Mouse (Mus musculus) MN1 (cell line): Measurements from ENCODE around the gene Auh.

ENCODE experiments used
- DNase-seq: peaks from one replicate; pipeline ENCODE4 v3.0.0-alpha.2; 2016; ENCODE audit warnings: low spot score

Auh gene

DNA sequence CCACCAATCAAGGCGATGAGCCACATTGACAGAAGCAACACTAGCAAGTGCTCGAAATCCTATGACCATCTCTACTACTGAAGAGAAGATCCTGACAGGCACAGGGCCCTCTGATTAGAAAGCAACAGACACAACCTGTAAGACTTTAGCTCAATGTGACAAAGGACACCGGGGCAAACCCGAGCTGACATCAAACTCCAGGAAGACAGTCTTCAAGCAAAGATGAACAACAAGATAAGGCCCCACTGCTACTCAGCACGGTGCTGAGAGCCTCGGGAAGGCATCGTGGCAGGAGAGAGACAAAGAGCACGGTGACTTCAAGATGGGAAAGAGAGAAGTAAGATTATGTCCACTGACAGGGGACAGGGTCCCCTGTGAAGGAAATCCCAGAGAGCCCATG is 7.5 kb downstream of the Auh start:
- no peak for DNase-seq

DNA sequence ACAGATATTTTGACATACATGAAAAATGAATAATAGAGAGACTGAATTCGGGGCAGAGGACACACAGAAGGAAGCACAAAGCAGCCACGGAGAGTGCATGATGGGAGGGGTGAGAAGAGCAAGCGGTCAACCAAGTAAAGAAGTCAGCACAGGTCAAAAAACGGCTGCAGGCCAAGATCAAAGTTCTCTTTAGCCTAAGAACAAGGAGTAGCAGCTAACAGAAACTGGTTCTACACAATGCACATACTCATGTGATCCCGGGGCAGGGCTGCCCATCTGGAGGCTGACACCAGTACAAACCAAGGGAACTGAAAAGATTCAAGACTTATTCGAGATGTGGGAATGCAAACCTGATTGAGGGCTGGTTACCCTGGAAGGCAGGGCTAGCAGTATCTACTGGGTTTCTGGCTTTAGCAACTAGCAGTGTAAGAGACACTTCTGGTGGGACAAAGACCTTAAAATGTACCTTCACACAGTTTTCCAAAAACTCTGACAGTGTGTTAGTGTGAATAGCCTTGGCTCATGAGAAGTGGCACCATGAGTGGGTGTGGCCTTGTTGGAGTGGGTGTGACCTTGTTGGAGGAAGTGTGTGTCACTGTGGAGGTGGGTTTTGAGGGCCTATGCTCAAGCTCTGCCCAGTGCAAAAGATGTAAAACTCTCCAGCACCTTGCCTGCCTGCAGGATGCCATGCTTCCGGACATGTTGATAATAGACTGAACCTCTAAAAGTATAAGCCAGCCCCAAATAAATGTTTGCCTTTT is 8.2 kb downstream of the Auh start:
- no peak for DNase-seq

DNA sequence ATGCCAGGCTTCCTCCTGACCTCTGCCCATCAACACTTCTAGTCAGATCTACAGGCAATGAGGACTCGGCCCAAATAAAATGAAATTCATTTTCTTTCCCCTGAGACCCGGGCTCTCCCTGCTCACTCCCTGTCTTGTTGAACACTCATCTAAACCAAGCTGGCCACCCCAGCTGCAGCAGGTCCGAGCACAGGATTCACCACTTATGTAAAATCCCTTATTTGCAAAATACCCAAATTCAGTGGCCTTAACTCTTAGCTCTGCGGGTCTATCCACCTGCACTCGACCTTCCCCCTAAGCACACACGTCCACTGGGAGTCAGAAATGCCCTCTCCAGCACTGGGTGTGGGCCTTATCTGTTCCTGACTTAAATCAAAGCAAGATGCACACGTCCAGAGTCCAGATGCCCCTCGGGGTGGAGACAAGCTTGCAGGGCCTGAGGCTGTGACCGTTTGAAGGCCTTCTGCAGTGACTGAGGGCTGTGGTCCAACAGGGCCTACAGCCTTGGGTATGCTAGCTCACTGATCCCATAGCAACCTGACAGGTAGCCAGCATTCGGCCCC is 9.6 kb downstream of the Auh start:
- DNase-seq, result peak; percentile 46

DNA sequence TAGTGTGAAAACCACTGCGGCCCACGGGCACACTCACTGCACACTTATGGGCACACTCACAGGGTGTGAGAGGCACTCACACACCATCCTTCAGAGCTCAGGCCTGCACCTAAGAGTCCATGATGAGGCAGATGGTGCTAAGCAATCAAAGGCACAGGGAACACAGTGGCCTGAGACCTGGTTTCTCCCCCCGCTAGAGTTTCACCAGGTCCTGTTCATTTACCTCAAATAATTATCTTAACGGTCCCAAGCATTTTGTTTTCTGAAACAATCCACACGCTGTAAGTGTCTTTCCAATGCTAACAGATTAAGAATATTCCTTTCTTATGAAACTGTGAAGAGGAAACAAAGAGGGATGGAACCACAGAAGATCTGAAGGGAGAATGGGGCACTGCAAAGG is 11.1 kb downstream of the Auh start:
- DNase-seq, result no peak

DNA sequence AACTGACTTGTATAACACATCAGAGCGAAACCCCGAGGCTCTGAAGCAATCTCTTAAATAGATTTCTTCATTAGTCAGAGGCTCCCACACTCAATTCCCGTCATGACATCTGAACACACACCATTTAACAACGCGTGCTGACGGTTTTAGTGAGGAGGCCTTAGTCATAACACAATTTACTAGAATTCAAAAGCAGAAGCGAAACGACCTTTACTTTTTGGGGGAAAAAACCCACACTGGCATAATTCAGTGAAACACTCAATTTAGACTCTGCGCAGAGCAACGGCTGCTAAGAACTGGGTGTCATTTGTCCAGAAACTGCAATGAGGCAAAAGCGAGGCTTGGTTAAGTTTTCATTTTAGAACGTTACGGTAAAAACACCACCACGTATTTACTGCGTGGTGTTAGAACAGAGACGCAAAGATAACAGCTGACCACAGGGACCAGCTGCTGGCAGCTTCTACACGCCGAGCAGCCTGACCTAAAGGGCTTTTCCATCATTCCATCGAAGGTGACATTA is 14.8 kb downstream of the Auh start:
- no peak for DNase-seq

DNA sequence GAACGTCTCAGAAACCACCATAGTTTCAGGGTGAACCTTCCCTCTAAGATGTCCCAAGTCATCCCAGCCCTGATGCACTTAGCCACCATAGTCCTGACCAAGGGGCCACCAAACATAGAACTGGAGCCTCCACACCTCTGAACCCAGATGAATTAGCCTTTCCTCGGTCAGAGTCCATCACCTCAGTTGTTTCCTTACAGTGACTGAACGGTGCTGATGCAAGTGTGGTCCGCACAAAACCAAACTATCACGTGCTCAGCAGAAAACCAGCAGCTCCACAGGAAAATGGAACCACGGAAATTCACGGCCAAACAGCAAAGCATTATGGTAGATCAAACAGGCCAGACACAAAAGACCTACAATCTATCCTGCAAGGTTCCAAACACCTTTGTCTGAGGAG is 15.6 kb downstream of the Auh start:
- DNase-seq, result no peak

DNA sequence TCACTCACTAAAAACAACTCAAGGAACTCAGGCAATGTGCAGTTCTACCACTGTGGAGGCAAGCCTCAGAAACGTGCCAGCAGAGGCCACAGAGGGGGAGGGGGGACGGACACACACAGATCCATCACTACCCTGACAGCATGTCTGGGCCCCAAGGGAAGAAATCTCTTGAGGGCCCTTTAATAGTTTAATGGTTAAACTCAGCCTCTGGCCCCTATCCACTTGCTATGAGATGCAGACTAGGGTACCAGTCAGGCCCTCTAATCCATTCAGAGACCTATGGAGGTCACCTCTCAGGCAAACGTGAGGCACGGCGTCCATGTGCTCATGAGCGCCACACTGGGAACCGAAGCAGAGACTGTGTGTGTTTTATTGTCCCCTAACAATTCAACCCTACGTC is 17.0 kb downstream of the Auh start:
- DNase-seq, result no peak

DNA sequence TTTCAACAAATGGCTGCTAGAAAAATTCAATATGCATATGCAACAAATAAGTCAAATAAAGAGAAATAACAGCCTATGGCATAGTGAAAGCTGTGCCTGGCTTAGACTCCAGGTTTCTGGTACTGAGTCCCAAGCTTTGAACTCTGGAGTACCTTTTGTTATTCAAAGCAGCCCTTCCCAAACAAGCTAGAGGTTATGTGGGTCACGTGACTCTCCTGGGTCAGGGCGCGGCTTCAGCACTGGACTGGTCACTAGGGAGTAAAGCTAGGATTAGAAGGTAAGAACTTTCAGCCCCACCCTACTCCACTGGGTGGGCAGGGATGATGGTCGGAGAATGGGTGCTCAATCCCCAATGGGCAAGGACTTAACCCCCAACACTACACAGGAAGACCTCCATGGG is 18.2 kb downstream of the Auh start:
- DNase-seq, result no peak

DNA sequence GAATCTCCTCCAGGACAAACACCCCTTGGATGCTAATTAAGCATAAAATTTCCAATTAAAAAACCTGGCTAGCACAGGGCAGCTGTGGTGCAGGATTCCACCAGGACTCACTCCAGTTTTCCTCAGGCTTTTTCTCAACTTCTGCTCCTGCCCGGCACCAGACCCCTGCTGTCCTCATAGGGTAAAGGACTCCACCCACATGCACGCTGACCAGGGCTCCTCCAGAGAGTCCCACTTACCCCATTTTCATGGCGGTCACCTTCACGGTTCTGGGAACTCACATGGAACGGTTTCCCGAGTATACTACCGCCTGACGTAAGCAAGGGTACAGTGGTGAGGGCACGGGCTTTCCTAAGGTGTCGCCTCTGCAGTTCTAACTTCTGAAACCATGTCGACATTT is 23.2 kb downstream of the Auh start:
- DNase-seq, result no peak

DNA sequence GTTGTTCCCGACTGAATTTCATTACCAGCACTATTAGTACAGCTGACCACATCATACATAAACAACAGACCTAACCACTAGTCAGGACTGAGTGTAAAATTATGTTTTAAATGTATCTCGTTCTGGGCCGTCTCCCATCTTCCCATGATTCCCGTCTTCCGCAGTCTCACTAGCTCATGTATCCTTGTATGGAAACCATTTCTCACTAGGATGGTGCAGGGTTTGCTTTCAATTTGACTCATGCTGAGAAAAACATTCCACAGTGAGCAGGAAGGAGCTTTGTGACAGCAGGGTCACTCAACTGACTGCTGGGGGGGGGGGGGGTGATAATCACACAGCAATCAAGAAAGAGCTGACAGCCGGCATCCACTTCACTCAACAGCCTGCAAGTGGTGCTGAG is 25.3 kb downstream of the Auh start:
- no peak for DNase-seq

DNA sequence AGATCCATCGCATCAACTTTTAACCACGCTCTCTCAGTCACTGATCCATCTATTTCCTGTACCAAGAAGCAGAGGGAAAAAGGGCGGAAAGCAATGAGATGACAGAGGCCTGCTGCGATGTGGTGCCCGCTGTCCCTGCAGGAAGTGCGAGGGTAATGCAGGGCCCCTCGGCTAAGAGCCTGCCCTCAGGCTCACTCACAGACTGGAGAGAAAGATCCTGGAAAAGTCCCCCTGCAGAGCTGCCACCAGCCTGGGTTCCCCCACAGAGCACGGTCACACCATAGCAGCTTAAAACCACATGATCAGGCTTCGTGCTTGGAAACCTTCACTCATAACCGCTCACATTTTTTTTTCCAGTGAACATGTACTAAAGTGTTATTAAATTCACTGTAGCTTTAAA is 25.7 kb downstream of the Auh start:
- no peak for DNase-seq

DNA sequence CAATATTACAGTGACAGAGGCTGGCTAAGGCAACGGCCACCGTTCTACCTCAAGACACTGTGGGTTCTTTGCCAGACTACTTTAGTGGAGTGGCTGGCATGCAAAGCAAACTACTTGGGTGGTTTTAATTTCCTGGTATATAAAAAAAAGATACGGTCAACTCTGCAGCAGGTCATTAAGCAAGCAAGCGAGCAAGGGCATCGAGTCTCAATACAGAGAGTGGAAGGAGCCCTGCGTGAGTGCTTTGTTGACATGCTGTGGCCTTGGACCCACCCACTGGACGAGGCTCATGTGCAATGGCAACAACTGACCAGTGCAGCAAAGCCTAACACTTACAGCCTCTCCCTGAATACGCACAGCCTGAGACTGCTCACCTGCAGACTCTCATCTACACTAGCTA is 27.0 kb downstream of the Auh start:
- DNase-seq, result no peak

DNA sequence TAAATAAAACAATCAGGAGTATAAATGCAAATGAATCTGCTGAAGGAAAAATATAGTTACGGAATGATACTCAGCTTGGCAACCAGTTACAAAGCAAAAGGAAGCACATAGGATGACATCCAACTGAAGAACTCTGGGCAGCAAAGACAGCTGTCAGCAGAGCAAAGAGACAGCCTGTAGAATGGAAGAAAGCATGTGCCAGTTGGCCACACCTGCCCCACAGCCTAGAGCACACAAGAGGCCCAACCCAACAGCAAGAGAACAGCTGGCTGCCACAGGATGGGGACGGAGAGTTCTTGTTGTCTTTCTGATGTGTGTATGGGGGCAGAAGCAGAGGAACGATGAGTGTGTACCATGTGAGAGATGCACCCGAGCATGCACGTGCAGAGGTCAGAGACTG is 29.8 kb downstream of the Auh start:
- no peak for DNase-seq

DNA sequence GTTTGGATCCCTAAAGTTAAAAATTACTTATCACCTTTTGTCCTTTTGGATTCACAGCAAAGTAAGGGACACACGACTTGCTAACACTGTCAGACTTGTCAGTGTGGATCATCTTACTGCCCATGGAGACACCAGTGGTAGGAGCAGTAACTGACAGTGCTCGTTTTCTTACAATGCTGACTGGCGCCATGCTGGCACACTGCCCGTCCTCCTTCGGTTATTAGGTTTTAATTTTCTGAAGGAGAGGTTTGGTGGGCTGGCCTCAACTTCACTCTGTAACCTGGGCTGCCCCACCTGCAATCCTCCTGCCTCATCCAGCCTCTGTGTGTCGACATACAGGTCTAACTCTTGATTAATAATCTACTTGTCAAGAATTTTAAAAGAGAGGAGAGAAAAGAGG is 31.7 kb downstream of the Auh start:
- no peak for DNase-seq

DNA sequence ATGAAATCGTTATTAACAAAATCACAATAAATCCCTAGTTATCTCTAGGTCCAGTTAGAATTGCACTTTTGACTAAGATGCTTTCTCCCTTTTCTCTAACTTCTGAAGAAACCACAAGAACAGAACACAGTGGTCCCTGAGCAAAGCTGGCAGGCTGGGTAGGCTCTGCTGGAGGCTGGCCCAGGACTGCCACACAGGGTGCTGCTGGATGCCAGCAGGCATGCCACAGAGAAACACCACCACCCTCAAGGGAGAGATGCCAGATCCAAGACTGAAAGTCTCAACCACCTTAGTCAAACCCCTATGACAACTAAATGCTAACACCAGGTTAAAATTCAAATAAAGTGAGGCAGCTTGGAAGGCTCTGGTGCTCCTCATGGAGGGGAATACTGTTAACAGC is 36.7 kb downstream of the Auh start:
- DNase-seq, result no peak

DNA sequence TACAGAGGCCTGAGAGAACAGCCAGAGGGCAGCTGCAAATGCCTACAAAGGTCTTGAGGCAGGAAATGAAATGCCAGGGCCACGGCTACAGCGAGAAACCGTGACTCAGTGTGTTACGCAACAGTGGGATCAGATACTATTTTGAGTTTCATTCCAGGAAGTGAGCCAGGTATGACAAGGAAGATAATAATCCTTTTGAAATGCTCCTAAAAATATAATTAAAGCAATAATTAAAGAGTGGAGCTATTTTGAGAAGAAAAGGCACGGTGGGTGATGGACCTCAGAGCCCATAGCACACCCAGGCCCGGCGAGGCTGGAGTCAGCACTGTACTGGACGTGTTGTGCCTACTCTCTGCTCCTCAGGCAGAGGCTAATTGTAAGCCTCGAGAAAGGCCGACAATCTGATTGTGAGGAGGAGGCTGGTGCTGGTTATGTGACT is 37.4 kb downstream of the Auh start:
- peak; percentile 63 for DNase-seq

DNA sequence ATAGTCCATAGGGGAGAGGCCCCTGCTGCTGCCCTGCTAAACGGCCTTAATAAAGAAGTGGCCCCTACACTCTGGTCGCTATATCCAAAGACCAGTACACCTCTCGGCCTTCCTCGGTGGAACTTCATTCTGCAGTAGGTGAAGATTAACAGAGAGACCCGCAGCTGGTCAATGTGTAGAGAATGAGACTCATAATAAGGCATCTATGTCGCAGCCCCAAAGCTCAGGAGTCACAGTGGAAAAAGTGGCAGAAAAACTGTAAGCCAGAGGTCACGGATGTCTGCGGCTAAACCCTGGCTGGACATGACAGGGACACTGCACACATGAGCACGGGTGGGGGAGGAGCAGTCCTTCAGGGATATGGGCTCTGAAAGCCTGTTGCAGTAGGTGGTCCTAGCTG is 39.2 kb downstream of the Auh start:
- DNase-seq, result no peak

DNA sequence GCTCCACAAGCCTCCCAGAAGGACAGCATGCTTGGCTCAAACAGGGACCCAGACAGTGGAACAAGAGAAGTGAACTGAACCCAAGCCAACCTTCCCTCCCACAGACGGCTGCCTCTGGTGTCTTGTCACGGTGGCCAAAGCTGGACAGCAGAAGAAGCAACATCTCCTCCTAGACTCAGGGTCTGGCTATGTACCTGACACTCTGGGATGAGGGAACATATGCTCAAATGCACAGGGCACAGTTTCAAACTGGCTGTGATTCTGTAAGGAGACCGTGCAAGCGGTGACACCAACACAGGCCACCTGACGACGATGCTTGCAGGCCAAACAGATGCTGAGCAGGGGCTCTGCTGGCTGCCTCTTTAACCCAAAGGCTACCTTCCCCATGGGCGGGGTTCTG is 42.7 kb downstream of the Auh start:
- DNase-seq, result no peak

DNA sequence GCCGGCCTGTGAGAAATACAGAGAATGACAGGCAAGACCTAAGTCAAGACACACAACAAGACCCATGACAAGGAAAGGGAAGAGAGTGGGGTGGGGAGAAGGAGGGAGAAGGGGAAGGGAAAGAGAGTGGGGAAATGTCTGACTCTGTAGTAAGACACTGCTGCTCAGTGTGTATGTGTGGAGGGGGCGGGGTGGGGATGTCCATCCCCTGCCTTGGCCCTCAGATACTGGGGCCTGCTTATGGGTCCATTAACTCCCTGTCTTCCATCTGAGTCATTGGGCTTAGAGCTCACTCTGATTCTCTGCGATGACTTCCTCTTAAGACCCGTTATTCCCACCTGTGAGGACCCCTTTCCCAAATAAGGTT is 45.5 kb downstream of the Auh start:
- DNase-seq, result no peak

DNA sequence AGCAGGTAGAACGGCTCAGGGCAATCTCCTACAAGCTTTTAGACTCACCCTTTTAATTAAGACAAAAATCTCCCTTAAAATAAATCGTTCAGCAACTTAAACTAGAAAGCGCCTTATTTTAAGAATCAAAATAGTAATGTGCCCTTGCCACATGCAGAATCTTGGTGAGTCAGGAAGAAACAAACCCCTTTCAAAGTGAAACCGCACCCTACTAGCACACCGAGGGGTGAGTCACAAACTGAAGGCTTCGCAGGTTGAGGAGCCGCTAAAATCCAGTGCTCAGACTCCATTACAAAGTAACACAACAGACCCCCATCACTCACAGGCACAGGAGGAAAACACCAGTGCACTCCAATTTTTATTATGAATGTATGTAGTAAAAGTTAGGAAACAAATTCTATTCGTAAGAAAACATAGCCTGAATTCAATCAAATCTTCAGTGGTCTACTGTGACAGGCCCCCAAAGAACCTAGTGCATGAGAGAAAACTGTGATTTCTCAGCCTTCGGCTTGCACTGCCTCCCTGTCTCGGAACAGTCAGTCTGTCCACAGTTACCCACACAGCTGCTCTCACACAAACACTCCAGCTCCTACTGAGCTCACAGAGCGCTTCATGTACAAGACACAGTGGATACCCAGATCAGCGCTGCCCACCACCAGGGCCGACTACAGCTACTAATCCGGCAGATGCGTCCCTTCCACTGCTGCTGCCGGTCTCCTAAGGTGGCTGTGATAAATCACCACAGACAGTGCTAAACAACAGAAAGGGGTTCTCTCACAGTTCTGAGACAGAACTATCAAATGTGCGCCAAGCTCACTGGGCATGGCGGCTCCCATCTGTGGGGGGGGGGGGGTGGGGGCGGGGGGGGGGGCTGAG is 46.2 kb downstream of the Auh start:
- DNase-seq, result no peak

DNA sequence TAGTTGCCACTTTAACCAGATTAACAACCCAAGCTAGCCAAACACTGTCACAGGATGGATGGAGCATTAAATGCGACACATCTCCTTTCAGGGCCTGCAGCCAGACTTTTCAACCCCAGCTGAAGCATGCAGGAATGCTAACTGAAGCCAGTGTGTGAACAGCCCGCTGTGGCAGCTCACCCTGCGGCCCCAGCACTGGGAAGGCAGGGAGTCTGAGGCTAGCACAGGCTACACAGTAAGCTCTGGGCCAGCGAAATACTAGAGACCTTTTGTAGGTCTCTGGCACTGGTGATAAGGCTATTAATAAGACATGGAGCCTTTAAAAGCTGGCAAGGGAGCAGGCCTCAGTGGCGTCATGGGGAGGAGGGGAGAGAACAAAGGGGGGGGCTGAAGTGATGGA is 49.1 kb downstream of the Auh start:
- no peak for DNase-seq

DNA sequence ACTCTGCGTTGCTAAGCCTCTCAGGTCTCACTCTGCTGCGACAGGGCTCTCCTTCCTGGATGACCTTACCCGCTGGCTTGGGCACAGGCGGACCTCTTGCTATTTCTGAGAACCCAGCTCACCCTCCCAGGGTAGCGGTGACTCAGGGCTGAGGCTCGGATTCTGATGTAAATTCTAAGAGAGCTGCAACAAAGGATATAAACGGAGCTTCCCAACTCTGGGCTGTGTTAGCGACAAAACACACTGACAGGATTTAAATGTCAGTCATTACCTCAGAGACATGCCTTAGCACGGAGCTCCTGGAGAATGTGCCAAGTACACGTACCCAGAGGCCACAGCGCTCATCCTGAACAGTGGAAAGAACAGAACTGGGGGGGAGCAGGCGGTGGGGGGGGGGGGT is 49.6 kb downstream of the Auh start:
- no peak for DNase-seq

DNA sequence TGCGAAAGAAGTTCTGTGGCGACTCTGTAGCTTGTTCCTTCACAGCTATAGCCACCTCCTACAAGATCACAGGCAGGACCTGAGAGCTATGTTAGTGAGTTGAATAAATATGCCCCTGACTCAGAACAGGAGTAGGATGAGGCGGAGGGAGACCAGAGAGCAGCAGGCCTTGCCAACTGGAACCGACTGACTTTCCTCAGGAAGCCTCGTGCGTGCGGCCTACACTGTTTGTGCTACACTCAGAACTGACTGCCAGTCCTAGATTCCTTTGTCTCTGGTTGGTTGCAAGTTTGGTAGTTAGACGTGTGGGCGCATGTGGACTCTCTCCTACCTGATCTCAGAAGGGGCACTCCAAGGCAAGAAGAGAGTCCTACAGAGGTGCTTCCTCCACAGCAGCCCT is 50.2 kb downstream of the Auh start:
- DNase-seq, result no peak
